Mouse (Mus musculus) urinary bladder, postnatal 10 days (tissue): ENCODE measurements around the gene Cd33.

Source experiments
- DNase-seq: peaks from one replicate; pipeline ENCODE4 v3.0.0; 2022; ENCODE audit warnings: low spot score

Cd33 gene

DNA sequence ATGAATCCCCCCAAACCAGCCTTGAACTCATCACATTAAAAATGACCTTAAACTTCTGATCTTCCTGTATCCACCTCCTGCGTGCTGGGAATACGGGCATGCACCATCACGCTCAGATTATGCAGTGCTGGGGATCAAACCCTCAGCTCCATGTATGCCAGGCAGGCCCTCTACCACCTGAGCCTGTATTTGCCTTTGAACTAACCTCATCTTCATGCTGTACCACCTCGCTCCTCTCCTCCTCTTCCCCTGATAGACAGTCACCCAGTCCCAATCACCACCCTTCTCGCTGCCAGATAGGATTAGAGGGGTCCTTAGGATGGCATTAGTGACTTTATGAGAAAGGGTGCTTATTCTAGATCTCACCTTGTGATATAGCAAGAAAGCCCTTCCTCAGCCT, 29.2 kb downstream of the Cd33 start:
- DNase-seq: no peak

DNA sequence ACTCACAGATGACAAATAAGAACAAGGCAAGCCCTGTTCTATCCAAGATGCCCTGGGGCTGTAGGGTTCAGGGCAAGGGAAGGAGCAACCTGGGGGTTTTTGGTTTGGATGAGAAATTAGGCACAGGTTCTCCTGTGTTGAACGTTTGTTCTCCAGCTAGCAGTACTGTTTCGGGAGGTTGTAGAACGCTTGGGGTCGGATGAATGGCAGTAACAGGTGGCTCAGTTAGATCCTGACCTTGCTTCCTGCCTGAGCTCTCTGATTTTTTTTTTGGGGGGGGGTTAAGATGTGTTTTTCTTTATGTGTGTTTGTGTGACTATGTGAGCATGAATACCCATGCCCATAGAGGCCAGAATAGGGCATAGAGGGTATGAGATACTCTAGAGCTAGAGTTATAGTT, 31.7 kb downstream of the Cd33 start:
- no peak for DNase-seq

DNA sequence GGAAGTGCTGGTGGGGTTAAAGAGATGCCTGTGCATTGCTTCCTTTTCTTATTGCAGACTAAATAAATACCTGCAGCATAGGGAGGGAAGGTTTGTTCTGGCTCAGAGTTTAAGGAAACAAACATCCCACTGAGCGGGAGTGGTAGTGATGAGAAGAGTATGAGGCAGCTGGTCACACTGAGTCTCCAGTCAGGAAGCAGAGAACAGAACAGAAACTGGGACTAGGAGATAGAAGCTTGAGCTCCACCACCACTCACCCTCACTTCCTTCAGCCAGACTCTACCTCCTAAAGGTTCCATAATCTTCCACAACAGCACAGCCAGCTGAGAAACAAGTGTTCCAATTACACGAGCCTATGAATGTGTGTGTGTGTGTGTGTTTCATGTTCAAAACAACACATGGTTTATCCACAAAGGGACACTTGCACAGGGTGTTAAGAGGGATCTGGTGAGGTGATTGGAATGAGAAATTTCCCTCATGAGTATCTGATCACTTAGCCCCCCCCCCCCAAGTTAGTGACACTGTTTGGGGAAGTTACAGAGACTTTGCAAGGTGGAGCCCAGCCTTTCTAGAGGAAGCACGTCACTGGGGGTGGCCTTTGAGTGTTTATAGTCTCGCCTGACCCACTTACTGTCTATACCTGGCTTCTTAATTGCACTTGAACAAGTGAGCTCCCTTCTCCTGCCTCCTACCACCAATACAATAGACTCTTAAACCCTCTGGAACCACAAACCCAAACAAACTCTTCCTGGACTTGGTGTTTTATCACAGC, 32.3 kb downstream of the Cd33 start:
- DNase-seq: no peak

DNA sequence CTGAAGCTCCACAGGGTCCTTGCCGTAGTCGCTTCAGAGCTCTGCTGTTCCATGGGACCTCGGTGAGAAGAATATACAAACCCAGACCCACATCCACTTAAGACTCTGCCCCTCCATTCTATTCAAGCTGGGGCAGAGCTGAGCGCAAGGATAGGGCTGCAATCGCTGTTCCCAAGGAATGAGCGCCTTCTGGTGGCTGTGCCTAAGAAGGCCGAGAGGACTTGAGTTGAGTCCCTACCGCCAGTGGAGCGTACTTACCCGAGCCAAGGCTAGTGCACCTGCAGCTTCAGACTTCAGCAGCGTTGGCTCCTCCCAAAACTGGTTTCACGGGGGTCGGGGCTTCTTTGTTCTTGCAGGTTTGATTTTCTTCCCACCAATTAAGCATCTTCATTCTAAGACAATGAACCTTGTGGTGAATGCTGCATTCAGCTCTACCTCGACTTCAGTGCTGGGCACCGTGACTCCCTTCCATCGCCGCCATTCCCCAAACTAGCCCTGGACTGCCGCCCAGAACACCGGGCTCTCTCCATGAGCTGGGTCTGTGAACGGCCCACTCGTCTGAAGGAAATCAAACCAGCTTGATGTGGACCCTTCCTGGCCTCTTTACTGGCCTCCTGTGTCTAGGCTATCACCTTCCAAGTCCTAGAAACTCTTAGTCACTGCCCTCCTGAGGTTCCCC, 48.7 kb downstream of the Cd33 start:
- no peak for DNase-seq

DNA sequence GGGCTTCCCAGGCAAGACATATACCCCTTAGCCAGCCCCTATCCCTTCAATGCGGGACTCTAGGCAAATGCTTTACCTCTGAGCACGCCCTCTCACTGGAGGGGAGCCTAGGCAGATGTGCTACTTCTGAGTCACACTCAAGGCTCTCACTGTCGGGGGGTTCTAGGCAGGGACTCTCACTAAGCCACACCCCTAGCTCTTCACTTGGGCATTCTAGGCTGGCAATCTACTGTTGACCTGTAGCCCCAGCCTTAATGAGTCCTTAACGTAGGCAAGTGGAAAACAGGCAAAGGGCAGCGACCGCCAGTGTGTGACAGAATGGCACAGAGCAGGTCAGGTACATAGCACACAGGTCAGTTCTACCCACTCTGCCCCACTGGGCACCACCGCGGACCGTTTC, 53.4 kb downstream of the Cd33 start:
- DNase-seq: no peak

DNA sequence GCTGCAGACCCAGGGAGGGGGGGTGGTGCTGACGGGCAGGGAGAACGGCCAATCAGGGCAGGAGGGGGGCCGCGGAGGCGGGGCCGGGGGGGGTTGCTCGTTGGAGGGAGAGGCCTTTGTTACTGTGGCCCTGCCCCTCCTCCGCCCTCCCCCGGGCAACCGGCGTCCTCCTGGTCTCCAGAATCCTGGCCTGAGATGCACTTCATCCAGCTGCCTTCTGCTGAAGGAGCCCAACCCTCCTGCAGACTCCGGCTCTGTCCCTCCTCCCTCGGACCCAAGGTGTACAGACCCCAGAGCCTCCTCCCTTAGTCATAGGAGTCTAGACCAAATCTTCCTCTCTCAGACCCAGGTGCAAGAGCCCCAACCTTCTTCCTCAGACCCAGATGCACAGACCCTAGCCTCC, 54.0 kb downstream of the Cd33 start:
- DNase-seq: no peak

DNA sequence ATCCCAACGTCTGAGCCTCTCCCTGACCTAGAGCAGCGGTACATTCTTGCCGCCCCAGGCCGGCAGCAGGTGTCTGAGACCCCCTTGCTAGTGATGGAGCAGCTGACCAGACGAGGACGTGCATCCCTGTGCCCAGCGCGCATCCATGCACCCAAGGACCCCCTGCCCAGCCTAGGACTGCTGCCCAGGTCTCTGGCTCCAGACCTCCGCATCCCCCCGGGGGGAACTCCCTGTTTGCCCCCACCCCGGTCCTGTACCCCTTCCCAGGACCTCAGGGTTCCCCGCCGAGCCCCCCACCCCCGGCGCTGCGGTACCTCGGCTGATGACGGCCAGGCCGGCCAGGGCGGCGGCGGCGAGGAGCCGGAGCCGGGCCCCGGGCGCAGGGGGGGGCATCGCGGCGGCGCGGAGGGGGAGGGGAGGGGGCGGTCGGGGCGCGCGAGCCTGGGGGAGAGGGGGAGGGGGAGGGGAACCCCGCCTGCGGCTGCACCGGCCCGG, 54.5 kb downstream of the Cd33 start, which contains the start of gene Iglon5:
Gene Iglon5, minus strand, starts transcription at position 445 of the 495 bp plus-strand sequence.
- no peak for DNase-seq

DNA sequence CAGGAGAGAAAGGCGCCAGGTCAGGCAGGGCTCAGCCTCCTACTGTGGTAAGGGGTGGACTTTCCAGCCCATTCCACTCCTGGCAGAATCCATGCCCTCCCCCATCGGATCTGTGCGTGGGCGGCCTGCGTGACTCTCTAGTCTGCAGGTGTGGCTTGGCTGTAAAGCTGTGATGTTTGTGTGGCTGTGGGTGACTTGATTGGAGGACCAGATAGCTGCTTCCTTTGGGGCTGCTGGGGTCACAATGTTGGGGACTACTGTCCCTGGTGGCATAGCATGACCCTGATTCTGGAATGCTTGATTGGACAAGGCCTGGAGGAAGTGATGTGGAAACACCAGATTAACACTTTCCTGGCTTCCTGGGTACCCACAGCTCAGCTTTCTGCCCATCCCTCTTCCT, 55.6 kb downstream of the Cd33 start:
- DNase-seq: no peak

DNA sequence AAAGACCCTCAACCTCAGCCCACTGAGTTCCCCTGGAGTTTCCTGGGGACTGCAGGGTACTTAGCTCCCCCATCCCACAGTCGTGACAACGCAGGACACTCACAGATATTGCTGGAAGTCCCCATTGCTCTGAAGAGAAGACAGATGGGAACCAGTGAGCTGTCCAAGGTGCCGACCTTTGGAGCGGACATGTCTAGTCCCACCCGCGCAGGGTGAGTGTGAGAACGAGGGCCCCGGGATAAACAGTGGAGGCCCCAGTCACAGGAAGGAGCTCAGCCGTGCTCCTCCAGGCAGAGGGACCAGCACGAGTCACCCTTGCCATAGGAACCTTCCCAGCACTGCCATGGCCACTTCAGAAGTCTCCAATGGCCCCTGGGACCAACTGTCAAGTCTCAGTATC, 61.0 kb downstream of the Cd33 start:
- DNase-seq: no peak

DNA sequence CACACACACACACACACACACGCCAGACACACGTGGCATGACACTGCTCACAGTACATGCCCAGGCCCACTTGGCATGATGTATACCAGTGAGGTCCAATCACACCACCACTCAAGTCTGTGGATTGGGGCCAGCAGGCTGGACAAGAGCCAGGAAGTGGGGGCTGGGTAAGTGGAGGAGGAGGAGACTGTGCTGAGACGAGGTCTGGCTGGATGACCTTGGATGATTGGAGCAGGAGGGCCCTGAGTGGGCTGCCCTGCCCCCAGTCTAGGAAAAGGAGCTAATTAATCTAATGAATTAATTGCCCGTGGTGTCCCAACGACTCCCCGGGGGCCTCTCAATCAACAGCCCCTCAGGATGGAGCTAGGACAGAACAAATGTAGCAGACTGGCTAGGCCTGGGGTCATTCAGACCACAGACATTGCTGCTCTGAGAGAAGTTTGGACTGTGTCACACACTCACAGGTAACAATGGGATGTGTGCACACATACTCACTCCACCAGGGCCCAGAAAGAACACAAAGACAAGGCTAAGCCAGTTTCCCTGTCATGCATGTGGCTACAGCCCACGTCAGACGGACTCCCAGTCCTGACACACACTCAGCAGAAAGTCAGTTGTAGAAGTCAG, 62.0 kb downstream of the Cd33 start:
- no peak for DNase-seq

DNA sequence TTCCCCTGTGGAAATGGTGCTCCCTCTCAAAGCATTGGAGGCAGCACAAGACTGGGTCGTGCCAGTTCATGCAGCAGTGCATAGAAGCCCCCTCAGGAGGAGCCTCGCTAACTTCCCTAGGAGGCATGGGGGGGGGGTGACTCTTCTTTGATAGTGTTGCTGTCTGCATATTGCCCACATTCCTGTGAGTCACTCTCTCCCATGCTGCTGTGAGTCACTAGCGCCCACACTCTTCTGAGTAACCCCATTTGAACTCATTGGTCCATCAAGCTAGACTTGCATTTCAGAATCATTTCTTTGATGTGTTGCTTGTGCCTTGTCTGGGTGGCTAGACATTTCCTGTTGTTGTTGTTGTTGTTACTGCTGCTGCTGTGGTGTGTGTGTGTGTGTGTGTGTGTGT, 63.0 kb downstream of the Cd33 start:
- DNase-seq: no peak

DNA sequence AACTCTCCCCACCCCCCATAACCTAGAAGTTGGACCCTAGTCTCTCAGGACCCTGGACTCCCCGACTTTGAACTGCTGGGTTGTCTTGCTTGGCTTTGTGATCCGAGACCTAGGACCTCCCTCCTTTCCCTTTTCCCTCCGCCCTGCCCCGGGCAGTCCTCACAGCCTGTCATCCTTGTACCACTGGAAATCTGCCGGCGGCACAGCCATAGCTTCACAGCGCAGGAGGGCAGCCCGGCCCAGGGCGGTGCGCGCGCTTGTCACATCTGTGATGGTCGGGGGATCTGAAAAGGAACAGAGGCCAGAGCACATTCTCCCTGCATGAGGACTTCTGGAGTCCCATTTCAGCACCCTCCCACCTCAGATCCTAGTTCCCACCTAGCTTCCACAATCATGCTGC, 67.9 kb downstream of the Cd33 start:
- no peak for DNase-seq

DNA sequence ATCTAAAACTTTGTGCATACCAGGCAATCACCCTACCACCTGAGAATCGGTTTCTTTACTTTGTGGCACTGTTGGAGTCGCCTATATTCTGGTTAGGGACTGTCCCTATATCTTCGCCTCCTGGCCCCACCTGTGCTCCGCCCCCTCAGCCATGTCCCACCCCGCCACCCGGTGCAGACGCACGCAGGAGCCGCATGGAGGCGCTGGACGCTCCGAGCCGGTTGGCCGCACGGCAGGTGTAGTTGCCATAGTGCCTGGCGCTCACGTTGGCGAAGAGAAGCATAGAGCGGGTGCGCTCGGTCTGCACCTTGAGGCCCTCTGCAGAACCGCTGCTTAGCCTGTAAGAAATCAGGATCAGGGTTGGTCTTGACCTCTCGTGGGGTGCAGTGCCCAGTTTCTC, 68.5 kb downstream of the Cd33 start:
- no peak for DNase-seq
